Mouse (Mus musculus) olfactory bulb, adult 2 months (tissue): ENCODE measurements around the gene Mgarp. TPM values are rescaled to one million over a fixed set of nuclear protein-coding genes. Genes with fewer than 3 reads are reported as not detected.
"Not testable (repeated sequence)": the region's sequence is repeated elsewhere in the genome, so short reads cannot be mapped to it uniquely, and the experiment has no call there.

Experiments
- H3K27ac ChIP-seq: fragments of 200-500 bp; 2 replicates; pipeline ENCODE4 v1.5.1; 2012; ENCODE audit warnings: low read depth, low read length; ENCODE audit not compliant: insufficient read depth
- H3K4me1 ChIP-seq: fragments of 200-500 bp; 2 replicates; pipeline ENCODE4 v1.6.1; 2012; ENCODE audit warnings: low read length; ENCODE audit not compliant: control insufficient read depth, insufficient read depth
- H3K4me3 ChIP-seq: fragments of 200-500 bp; 2 replicates; pipeline ENCODE4 v1.5.1; 2012; ENCODE audit warnings: mild to moderate bottlenecking, low read depth, low read length, moderate library complexity; ENCODE audit not compliant: insufficient read depth
- CTCF ChIP-seq: fragments of 200-500 bp; IDR thresholded peaks from 2 replicates; pipeline ENCODE4 v1.5.1; 2012; ENCODE audit warnings: low read depth, mild to moderate bottlenecking, low read length, moderate library complexity; ENCODE audit not compliant: insufficient read depth
- POLR2A ChIP-seq: fragments of 200-500 bp; IDR thresholded peaks from 2 replicates; pipeline ENCODE4 v1.6.1; 2012; ENCODE audit warnings: mild to moderate bottlenecking, low read depth, low read length, moderate library complexity; ENCODE audit not compliant: insufficient read depth
- WGBS: fragments of 180-500 bp; shearing (Covaris S2); methylation state at CpG from one replicate; pipeline ENCODE4 v1.1.7; 2018; 5-methylcytosine and 5-hydroxymethylcytosine counted together
- polyA plus RNA-seq: library from polyadenylated mRNA; stranded (reverse); fragments of >200 nt; gene quantifications from 2 replicates; pipeline ENCODE4 v1.2.4, GENCODE M21; 2012; ENCODE audit warnings: low replicate concordance; ENCODE audit not compliant: missing spikeins, insufficient read depth, insufficient read length

Mgarp gene
- polyA plus RNA-seq, 1 experiment, result not detected

- no peak overlapping the region for H3K27ac ChIP-seq
- WGBS, result 79% methylated on average over 3 of the region's 3 CpGs
Measured at GRCm38 (mm10) chr3:51348646-51349238, 47.8 kb downstream of the Mgarp start.

DNA sequence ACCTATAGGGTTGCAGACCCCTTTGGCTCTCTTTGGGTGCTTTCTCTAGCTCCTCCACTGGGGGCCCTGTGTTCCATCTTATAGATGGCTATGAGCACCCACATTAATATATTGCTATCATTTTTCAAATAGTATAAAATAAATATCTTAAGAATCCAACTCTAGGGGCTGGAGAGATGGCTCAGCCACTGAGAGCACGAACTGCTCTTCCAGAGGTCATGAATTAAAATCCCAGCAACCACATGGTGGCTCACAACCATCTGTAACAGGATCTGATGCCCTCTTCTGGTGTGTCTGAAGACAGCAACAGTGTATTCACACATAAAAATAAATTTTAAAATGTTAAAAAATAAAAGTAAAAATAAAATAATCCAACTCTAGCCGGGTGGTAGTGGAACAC, 51.5 kb downstream of the Mgarp start:
- not testable (repeated sequence) for H3K4me3 ChIP-seq, H3K27ac ChIP-seq, H3K4me1 ChIP-seq
- WGBS, result 99% methylated on average over 2 of the region's 2 CpGs

More at GRCm38 (mm10) chr3:51348646-51349238, 47.8 kb downstream of the Mgarp start:
- H3K4me3 ChIP-seq, result no peak overlapping the region
- TF ChIP-seq CTCF, result no peak
- no peak for TF ChIP-seq POLR2A
- H3K4me1 ChIP-seq, result no peaks in the 10 kb centered on the region

DNA sequence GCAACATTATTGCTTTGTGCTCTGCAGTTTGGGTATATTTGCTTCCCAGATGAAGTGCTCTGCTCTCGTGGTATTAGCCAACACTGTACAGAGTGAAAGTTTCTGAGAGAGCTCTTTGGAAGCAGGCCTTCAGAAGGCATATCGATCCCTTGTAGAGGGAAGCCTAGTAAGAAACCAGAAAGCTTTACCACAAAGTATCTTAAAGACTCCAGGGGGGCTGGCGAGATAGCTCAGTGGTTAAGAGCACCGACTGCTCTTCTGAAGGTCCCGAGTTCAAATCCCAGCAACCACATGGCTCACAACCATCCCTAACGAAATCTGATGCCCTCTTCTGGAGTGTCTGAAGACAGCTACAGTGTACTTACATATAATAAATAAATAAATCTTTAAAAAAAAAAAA, 52.4 kb downstream of the Mgarp start:
- H3K4me1 ChIP-seq, H3K4me3 ChIP-seq, H3K27ac ChIP-seq: not testable (repeated sequence)
- WGBS, result 93% methylated on average over 6 of the region's 6 CpGs

DNA sequence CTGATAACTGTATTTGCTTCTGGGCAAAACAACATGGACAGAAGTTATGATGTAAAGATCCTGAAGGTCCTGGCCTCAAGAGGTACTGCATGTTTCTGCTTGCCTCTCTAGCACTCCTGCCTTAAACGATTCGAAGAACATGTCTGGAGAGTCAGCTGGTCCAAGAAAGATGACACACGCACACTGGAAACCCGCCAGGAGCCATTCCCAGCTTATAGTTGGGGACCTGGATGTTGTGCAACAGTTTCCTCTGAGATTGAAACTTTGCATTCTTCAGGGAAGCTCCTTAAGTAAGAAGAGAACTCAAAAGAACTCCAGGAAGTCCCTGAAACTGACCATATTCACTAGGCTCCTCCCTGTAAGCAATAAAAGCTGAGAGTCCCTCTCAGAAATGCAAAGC, 53.3 kb downstream of the Mgarp start:
- H3K4me1 ChIP-seq, result 0 out of 2 replicates have a peak, but pooled peaks cover 6% of the 10 kb centered on the region
- no peak overlapping the region for H3K27ac ChIP-seq
- no peak for TF ChIP-seq CTCF
- TF ChIP-seq POLR2A, result no peak
- no peak overlapping the region for H3K4me3 ChIP-seq
- 89% methylated on average over 4 of the region's 4 CpGs for WGBS

- Histone ChIP-seq H3K4me1 (0 out of 2 replicates have a peak, but pooled peaks cover 6% of the 10 kb centered on the region), H3K27ac (peak overlapping the region; percentile 71; the same call in 1 of the 2 replicates), H3K4me3 (peak overlapping the region; percentile 74)
- TF ChIP-seq POLR2A (no peak), CTCF (no peak)
- 11% methylated on average over 9 of the region's 9 CpGs for WGBS
Measured at GRCm38 (mm10) chr3:51342152-51342551, 54.4 kb downstream of the Mgarp start.

DNA sequence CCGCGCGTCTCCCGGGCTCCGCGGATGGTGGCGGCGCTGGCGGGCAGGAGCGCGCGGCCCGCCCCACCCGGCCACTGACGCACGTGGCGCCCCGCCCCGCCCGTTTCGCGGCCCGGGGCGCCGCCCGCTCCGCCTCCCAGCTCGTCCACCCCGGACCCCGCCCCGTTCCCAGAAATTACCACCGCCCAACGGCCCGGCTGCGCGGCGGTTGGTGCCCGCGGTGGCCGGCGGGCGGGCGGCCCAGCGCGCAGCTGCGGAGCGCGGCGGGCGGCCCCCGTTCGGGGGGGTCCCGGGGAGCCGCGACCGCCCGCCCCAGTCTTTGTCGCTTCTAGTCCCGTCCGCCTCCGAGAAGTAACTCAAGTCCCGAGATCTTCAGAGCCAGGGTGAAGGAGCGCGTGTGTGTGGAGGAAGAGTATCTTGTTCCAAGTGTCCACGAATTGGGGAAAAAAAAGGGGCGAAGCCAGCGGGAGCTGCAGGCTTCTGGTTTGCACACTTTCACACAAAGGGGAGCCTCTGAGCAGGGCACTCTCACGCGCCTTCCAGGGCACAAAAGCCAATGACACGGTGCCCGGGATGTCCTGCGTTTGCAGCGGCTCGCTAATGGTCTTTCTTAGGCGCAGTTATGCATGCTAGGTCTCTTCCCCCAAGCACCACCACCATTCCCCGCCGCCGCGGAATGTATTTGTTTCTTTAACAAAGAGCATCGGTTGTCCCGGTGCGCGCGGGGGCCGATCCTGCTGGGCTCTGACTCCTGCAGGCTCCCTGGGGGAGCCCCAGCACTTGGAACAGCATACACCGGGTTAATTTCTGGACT, 55.1 kb downstream of the Mgarp start:
- TF ChIP-seq CTCF, result no peak
- no peak for TF ChIP-seq POLR2A
- 0 out of 2 replicates have a peak, but pooled peaks cover 6% of the 10 kb centered on the region for H3K4me1 ChIP-seq
- H3K4me3 ChIP-seq, result peak overlapping the region; percentile 74
- WGBS, result under 1% methylated on average over 86 of the region's 86 CpGs
- peak overlapping the region; percentile 71 for H3K27ac ChIP-seq

- peak within 1 kb of the TSS; percentile 73 for H3K27ac ChIP-seq
- TF ChIP-seq POLR2A (no peak), CTCF (0 out of 2 replicates have a peak, but pooled peaks have one; percentile 9)
- under 1% methylated on average over 70 of the region's 87 CpGs for WGBS
- peak within 1 kb of the TSS; percentile 74 for H3K4me3 ChIP-seq
- H3K4me1 ChIP-seq, result 0 out of 2 replicates have a peak, but pooled peaks cover 6% of the 10 kb centered on the region
Measured at GRCm38 (mm10) chr3:51340552-51341267, 55.8 kb downstream of the Mgarp start, which contains the start of gene Elf2. Gene Elf2, minus strand, starts transcription at chr3:51340663.

- under 1% methylated on average over 109 of the region's 113 CpGs for WGBS
- H3K4me3 ChIP-seq, result peak overlapping the region; percentile 74
- peak overlapping the region; percentile 73 for H3K27ac ChIP-seq
- 0 out of 2 replicates have a peak, but pooled peaks cover 6% of the 10 kb centered on the region for H3K4me1 ChIP-seq
- TF ChIP-seq POLR2A (no peak), CTCF (peak; percentile 21; the same call in 1 of the 2 replicates)
Measured at GRCm38 (mm10) chr3:51339734-51340551, 56.6 kb downstream of the Mgarp start.
